Comparison of ENCODE assay signal across 20 mouse cellular contexts in genomic region chr13:120025004-120025403, GRCm38 (mm10). TPM values are rescaled to one million over a fixed set of nuclear protein-coding genes. Genes with fewer than 3 reads are reported as not detected.
DNase-seq lines count a peak whose midpoint lies in the region; ATAC-seq lines count a peak whose summit lies in the region.
"Not testable (repeated sequence)": the region's sequence is repeated elsewhere in the genome, so short reads cannot be mapped to it uniquely, and the experiment has no call there.
"Had no signal": no experiment of that assay in that cellular context is flagged by ENCODE, and none has a peak within 500 bp of the region (broad histone marks: within the 10 kb centered on the region; RNA-seq: fewer than 3 reads in every experiment).

No protein-coding gene starts in this region.

- not testable (repeated sequence) for H3K9ac ChIP-seq in hindbrain, embryonic 11.5 days (ENCODE audit: low read depth, low read length); intestine, embryonic 14.5 days (ENCODE audit: low read length)

- not testable (repeated sequence) for ATAC-seq in hindbrain, embryonic 11.5 days (ENCODE audit: low FRiP score); intestine, embryonic 14.5 days (replicated peaks; ENCODE audit: low FRiP score, low TSS enrichment, low read depth)

- peaks cover 45% of the 10 kb centered on the region for H3K27me3 ChIP-seq in forebrain, embryonic 10.5 days (ENCODE audit: poor library complexity, severe bottlenecking)
- H3K27me3 ChIP-seq in hindbrain, embryonic 11.5 days (ENCODE audit: control insufficient read depth, insufficient read depth, low read length), result peaks cover 10% of the 10 kb centered on the region; the same call in 1 of the 2 replicates
- peaks cover 16% of the 10 kb centered on the region for H3K27me3 ChIP-seq in intestine, embryonic 14.5 days (replicated peaks; ENCODE audit: control insufficient read depth, insufficient read depth, low read length)
- H3K27me3 ChIP-seq in splenic B cell, adult 2 months (ENCODE audit: control insufficient read depth, insufficient read depth, low read length, poor library complexity, severe bottlenecking), result not testable (repeated sequence)

- not testable (repeated sequence) for H3K27ac ChIP-seq in forebrain, embryonic 10.5 days; hindbrain, embryonic 11.5 days (ENCODE audit: low read depth, low read length); intestine, embryonic 14.5 days (ENCODE audit: low read depth)

- H3K9me3 ChIP-seq in forebrain, embryonic 10.5 days; hindbrain, embryonic 11.5 days (ENCODE audit: control insufficient read depth, low read length); intestine, embryonic 14.5 days (ENCODE audit: control insufficient read depth, low read length): not testable (repeated sequence)

- not testable (repeated sequence) for H3K4me1 ChIP-seq in forebrain, embryonic 10.5 days; hindbrain, embryonic 11.5 days (replicated peaks; ENCODE audit: control insufficient read depth, insufficient read depth, low read length); intestine, embryonic 14.5 days (replicated peaks; ENCODE audit: control insufficient read depth, insufficient read depth, low read length)

- peak; percentile 0 for DNase-seq in CD4-positive helper T cell, adult 2 months (ENCODE audit: low read depth, low spot score)
- peak; percentile 17 for DNase-seq in embryo, embryonic 10.5 days (ENCODE audit: low spot score)
- DNase-seq in forebrain, embryonic 10.5 days (ENCODE audit: extremely low spot score, low spot score), result peak; percentile 13
- peak; percentile 29 for DNase-seq in hindbrain, embryonic 11.5 days (ENCODE audit: low spot score)
- peak; percentile 28 for DNase-seq in intestine, embryonic 14.5 days (ENCODE audit: low spot score)
- DNase-seq in neural tube, embryonic 10.5 days (ENCODE audit: extremely low spot score, low spot score), result peak; percentile 13
- peak; percentile 8 for DNase-seq in splenic B cell, adult 2 months (ENCODE audit: low read depth, low spot score)

- not testable (repeated sequence) for H3K36me3 ChIP-seq in forebrain, embryonic 10.5 days (replicated peaks); hindbrain, embryonic 11.5 days (ENCODE audit: control insufficient read depth, insufficient read depth, low read length); intestine, embryonic 14.5 days (ENCODE audit: control insufficient read depth, insufficient read depth, low read length); splenic B cell, adult 2 months (ENCODE audit: control insufficient read depth, insufficient read depth, low read length, poor library complexity, severe bottlenecking)

- not testable (repeated sequence) for H3K4me3 ChIP-seq in forebrain, embryonic 10.5 days; hindbrain, embryonic 11.5 days (ENCODE audit: low read depth, low read length); intestine, embryonic 14.5 days (ENCODE audit: low read depth, low read length)

- H3K4me2 ChIP-seq in hindbrain, embryonic 11.5 days (replicated peaks; ENCODE audit: low read depth, low read length); intestine, embryonic 14.5 days (ENCODE audit: low read length): not testable (repeated sequence)

- WGBS in forebrain, embryonic 10.5 days, result 2% methylated on average over 21 of the region's 21 CpGs
- WGBS in hindbrain, embryonic 11.5 days, result 2% methylated on average over 19 of the region's 21 CpGs
- whole genome bisulfite sequencing in intestine, embryonic 14.5 days, result 5% methylated on average over 19 of the region's 21 CpGs

RNA-seq across cellular contexts. Expression of gene Gm36079, which starts 1.8 kb away (rescaled TPM):
- polyA plus RNA-seq in forebrain, embryonic 10.5 days (2016; fragmentation: Nextera tagmentation; extraction: Ambion mirVana), result not detected in 2 replicates
- not detected in 2 replicates for polyA plus RNA-seq in hindbrain, embryonic 11.5 days (2014; fragmentation: Nextera tagmentation; extraction: Ambion mirVana)
- polyA plus RNA-seq in intestine, embryonic 14.5 days (2014; fragmentation: Nextera tagmentation; extraction: Ambion mirVana), result not detected in 2 replicates
- polyA plus RNA-seq: cerebellum, adult 2 months; embryonic facial prominence, embryonic 13.5 days; erythroblast, embryonic 14.5 days; forebrain, embryonic 13.5 days; forebrain, embryonic 16.5 days; frontal cortex, adult 2 months; G1E; heart, embryonic 11.5 days; heart, embryonic 14.5 days; heart, postnatal 0 days; hindbrain, embryonic 15.5 days; intestine, embryonic 16.5 days; Patski had no signal

RNA-seq across cellular contexts. Expression of gene Gm21188, which starts 27.0 kb away (rescaled TPM):
- not detected in 2 replicates for polyA plus RNA-seq in forebrain, embryonic 10.5 days (2016; fragmentation: Nextera tagmentation; extraction: Ambion mirVana)
- polyA plus RNA-seq in hindbrain, embryonic 11.5 days (2014; fragmentation: Nextera tagmentation; extraction: Ambion mirVana), result not detected in 2 replicates
- polyA plus RNA-seq in intestine, embryonic 14.5 days (2014; fragmentation: Nextera tagmentation; extraction: Ambion mirVana), result not detected in 2 replicates
- polyA plus RNA-seq: cerebellum, adult 2 months; embryonic facial prominence, embryonic 13.5 days; erythroblast, embryonic 14.5 days; forebrain, embryonic 13.5 days; forebrain, embryonic 16.5 days; heart, embryonic 11.5 days; heart, embryonic 14.5 days; hindbrain, embryonic 15.5 days; intestine, embryonic 16.5 days had no signal
